Mouse (Mus musculus): ENCODE results near the gene Dlgap4.

DNA sequence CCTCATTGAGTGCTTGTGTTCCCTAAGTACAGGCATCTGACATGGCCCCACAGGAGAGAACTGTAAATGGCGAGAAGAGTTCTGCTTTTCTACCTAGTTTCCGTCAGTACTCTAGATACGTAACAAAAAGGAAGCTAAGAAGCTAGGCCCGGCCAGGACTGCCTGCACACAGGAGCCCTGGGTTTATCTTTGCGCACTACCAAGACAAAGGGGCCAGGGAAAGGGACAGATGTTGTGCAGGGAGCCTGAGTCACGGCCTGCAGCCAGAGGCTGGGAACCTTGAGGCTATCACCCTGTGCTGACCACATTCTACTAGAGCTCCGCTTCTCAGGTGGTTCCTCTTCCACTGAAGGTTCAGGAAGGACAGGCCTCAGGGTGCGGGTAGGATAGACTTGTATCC, 136.2 kb downstream of the Dlgap4 start:
- no peak for TF ChIP-seq TAL1 (conservative IDR thresholded peaks at IDR 0.05; ENCODE audit: low read depth, low read length)
- TF ChIP-seq CTCF (IDR thresholded peaks at IDR 0.05; ENCODE audit: low read depth, low read length): no peak
- TF ChIP-seq POLR2AphosphoS5 (IDR thresholded peaks at IDR 0.05; ENCODE audit: insufficient replicate concordance, low read depth, low read length): no peak

All from G1E (cell line).